Mouse (Mus musculus) left cerebral cortex, adult 6 months (tissue): ENCODE results near the gene Ccdc187. TPM values are rescaled to one million over a fixed set of nuclear protein-coding genes. Genes with fewer than 3 reads are reported as not detected.

Experiments
- long read RNA-seq, 2 experiments: library from polyadenylated mRNA; unstranded; transcript quantifications; one replicate each; pipeline ENCODE4 v2.0.0; 2019 to 2020
- polyA plus RNA-seq: library from polyadenylated mRNA; unstranded; fragments of <200 nt; fragmentation: Nextera tagmentation; gene quantifications from 2 replicates; pipeline ENCODE4 v1.2.3, GENCODE M21; 2021

Gene Ccdc187
- 0.15 and 0.28 TPM in 2 replicates for polyA plus RNA-seq
- long read RNA-seq, experiment 1, partial matches to known transcripts: 1 of 3 reads
- long read RNA-seq, experiment 1, other reads (novel, unspliced or antisense): 2 of 3 reads
- long read RNA-seq, experiment 2: 0 reads

DNA sequence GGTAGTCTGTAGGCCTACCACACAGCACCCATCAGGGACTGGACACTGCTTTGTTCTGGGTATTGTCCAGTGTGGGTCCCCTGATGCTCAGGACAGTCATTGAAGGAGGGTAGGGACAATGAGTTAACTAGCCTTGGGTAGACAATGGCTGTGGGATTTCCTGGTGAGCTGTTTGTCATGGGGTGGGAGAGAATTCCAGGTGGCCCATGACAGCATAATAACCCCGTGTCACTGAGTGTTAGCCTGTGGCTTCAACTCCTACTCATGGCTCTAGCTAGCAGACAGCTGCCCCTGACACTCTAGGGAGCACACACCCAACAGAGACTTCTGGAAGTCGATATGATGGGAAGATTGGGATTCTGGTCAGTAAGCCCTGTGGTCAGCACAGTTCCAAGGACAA lies at the start of gene Ccdc187:
Gene Ccdc187 (minus strand): TSS at position 101 of the 400 bp plus-strand sequence.

DNA sequence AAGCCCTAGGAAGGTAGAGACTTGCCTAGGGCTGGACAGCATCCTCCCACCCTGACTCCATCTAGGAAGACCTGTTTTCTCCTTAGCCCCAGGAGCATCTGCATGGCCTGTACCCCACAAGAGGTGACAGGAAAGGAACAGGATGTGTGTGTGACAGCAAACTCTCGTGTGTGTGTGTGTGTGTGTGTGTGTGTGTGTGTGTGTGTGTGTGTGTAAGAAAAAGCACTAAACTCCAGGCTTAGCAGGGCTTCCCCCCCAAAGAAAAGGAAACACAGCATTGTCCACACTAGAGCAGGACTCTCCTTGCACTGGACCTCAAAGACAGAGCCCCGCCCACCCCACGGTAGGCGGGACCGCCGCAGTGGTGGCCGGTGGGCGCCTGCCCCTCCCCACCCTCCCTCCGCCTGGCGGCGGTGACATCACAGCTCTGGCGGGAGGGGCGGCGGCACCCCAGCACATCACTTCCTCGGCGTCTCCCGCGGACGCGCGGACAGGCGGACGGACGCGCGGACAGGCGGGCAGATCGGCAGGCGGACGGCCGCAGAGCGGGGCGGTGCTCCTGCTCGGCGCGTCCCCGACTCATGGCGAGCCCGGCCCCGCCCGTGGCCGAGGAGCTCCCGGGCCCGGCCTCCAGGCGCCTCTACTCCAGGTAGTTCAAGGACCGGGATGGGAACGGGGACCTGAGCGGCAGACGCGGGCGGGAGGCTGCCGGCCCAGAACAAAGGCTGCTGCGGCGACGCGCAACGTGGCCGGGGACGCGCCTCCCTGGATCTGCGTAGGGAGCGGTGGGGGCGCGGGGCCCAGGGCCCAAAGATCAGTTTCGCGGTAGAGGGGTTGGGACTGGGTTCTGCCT lies 20.9 kb upstream of the Ccdc187 start, which contains the start of gene Gpsm1:
Gene Gpsm1 (plus strand): TSS at position 444 of the 853 bp plus-strand sequence.

DNA sequence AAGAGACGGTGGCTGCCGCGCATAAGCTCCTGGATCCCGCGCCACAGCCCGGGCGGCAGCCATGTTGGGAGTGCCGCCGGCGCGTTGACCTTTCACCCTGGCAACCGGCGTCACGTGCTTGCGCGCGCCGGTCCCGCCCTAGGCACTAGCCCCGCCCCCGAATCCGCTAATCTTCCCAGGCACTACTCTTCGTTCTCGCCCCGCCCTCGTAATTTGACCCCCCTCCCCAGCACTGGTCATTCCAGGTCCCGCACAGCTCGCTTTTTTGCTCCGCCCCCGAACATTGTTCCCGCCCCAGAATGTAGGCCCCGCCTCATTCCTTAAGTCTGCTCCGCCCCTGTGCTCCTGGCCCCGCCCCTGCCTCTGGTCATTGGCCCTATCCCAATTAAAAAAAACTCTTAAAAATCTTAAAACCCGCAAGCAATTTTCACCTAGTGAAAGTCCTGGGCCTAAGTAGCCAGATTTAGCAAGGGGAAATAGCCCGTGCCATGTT lies 57.0 kb downstream of the Ccdc187 start, which contains the start of gene Qsox2:
Gene Qsox2 (minus strand): TSS at position 236 of the 493 bp plus-strand sequence.

DNA sequence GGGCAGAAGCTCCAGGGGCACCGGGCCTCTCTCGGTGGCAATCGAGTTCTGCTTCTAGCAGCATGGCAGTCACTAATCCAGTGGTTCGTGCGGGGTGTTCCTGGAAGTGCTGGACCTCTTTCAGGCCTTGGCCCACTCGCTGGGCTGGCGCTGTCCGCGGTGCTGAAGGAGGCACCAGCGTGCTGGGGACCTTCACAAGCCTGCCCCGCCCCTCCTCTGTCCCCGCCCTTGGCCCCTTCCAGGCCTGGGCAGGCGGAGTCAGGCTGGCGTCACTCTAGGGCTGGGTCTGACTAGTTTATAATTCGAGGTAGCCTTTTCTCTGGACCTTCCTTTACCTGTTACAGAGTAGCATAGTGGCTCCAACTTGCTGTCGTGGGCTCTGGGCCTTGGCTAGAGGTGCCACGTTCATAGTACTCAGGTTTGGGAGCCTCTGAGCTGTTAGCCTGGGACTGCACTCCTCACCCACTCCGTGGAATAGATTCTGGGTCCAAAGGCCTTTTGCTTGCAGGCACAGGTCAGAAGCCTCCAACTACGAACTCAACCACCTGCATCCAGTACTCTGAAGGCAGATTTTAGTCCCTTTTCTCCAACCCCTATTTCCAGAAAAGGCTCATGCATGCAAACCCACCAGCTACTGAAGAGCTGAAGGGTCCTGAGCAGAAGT lies 86.1 kb downstream of the Ccdc187 start, which contains the start of gene Lhx3:
Gene Lhx3 (minus strand): TSS at position 164 of the 664 bp plus-strand sequence.

Other genes starting within 250 kb of the Ccdc187 start
- gene Nacc2, start 171.3 kb downstream of the Ccdc187 start, polyA plus RNA-seq: 43.2 and 63.0 TPM in 2 replicates
- gene Lhx3, start 86.3 kb downstream of the Ccdc187 start, polyA plus RNA-seq: 0.25 TPM in 1 of 2 replicates, not detected in the other
- gene Qsox2, start 57.0 kb downstream of the Ccdc187 start, polyA plus RNA-seq: 8.0 and 10.2 TPM in 2 replicates
- 18.8 and 21.6 TPM in 2 replicates for gene Gpsm1, start 21.0 kb upstream of the Ccdc187 start, polyA plus RNA-seq
- 54.2 and 54.4 TPM in 2 replicates for gene Dnlz, start 57.6 kb upstream of the Ccdc187 start, polyA plus RNA-seq
- gene Card9, start 66.4 kb upstream of the Ccdc187 start, polyA plus RNA-seq: 0.47 and 0.87 TPM in 2 replicates
- gene Snapc4, start 86.1 kb upstream of the Ccdc187 start, polyA plus RNA-seq: 5.9 and 6.4 TPM in 2 replicates
- 64.1 and 80.9 TPM in 2 replicates for gene Entr1, start 94.8 kb upstream of the Ccdc187 start, polyA plus RNA-seq
- gene Pmpca, start 94.8 kb upstream of the Ccdc187 start, polyA plus RNA-seq: 56.5 and 58.2 TPM in 2 replicates
- 5.0 and 6.7 TPM in 2 replicates for gene Inpp5e, start 114.6 kb upstream of the Ccdc187 start, polyA plus RNA-seq
- 7.3 and 9.8 TPM in 2 replicates for gene Sec16a, start 150.7 kb upstream of the Ccdc187 start, polyA plus RNA-seq
- 4.5 and 5.6 TPM in 2 replicates for gene Notch1, start 222.1 kb upstream of the Ccdc187 start, polyA plus RNA-seq